Mouse (Mus musculus): Measurements from ENCODE around the gene Rcbtb2.
"Not testable (repeated sequence)": the region's sequence is repeated elsewhere in the genome, so short reads cannot be mapped to it uniquely, and the experiment has no call there.

DNA sequence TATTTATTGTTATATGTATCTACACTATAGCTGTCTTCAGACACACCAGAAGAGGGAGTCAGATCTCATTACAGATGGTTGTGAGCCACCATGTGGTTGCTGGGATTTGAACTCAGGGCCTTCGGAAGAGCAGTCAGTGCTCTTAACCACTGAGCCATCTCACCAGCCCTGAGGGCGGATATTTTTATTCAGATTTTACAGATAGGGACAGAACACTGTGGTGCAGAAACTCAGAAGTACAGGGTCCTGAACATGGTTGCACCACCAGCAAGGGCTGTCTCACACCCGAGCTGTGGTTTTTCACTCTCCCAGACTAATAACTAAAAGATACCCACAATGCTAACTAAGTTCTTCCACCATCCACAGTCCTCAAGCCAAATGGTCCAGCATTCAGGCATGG is 7.9 kb upstream of the Rcbtb2 start:
- TF ChIP-seq CTCF (IDR thresholded peaks at IDR 0.05; ENCODE audit: low read depth); EP300 (optimal IDR thresholded peaks at IDR 0.05): not testable (repeated sequence)

All from stomach, postnatal 0 days (tissue).